Mouse (Mus musculus) T-helper 1 cell (primary cell): ENCODE data around the gene Lmna.

Source experiments
- in situ Hi-C: fragments of 300-600 bp; cut with MboI, MseI; formaldehyde crosslinking; loops from one replicate; pipeline ENCODE4 v1.15.1; 2025; ENCODE audit warnings: high pct_unique_total_duplicates

The Lmna gene

GRCm38 (mm10) chr3:88509692-88510420 is at the start of gene Lmna:
TSS of gene Lmna (minus strand) at chr3:88509956.
- in situ Hi-C loops = loop anchor here (5.0 to 10.0 kb wide), 2 partner anchors 363 to 665 kb away; partner anchors contain the start of gene Scamp3

GRCm38 (mm10) chr3:88556616-88557015 is 46.9 kb upstream of the Lmna start:
- in situ Hi-C loops = no loop called here

- in situ Hi-C loops = no loop called here
Observed at GRCm38 (mm10) chr3:88555731-88556130, 46.0 kb upstream of the Lmna start.

GRCm38 (mm10) chr3:88555069-88555605 is 45.4 kb upstream of the Lmna start:
- in situ Hi-C loops = no loop called here

- in situ Hi-C loops = no loop called here
Observed at GRCm38 (mm10) chr3:88553880-88554586, 44.3 kb upstream of the Lmna start.

- in situ Hi-C loops = no loop called here
Observed at GRCm38 (mm10) chr3:88553525-88553879, 43.7 kb upstream of the Lmna start, which contains the start of gene Ubqln4. TSS of gene Ubqln4 (plus strand) at chr3:88553758.

GRCm38 (mm10) chr3:88552676-88553524 is 43.1 kb upstream of the Lmna start, which contains the start of gene Lamtor2:
TSS of gene Lamtor2 (minus strand) at chr3:88553074.
- in situ Hi-C loops = no loop called here

- in situ Hi-C loops = no loop called here
Observed at GRCm38 (mm10) chr3:88552082-88552645, 42.4 kb upstream of the Lmna start.

- in situ Hi-C loops = no loop called here
Observed at GRCm38 (mm10) chr3:88551586-88551985, 41.8 kb upstream of the Lmna start.

GRCm38 (mm10) chr3:88548180-88548917 is 38.6 kb upstream of the Lmna start, which contains the start of gene Rab25:
TSS of gene Rab25 (minus strand) at chr3:88548300.
- in situ Hi-C loops = no loop called here

- in situ Hi-C loops = no loop called here
Observed at GRCm38 (mm10) chr3:88546674-88547418, 37.1 kb upstream of the Lmna start.

- in situ Hi-C loops = no loop called here
Observed at GRCm38 (mm10) chr3:88544955-88545591, 35.3 kb upstream of the Lmna start.

- in situ Hi-C loops = no loop called here
Observed at GRCm38 (mm10) chr3:88544514-88544913, 34.8 kb upstream of the Lmna start.

GRCm38 (mm10) chr3:88543651-88544410 is 34.1 kb upstream of the Lmna start:
- in situ Hi-C loops = no loop called here

- in situ Hi-C loops = no loop called here
Observed at GRCm38 (mm10) chr3:88543174-88543573, 33.4 kb upstream of the Lmna start.

GRCm38 (mm10) chr3:88542486-88542885 is 32.7 kb upstream of the Lmna start:
- in situ Hi-C loops = no loop called here

- in situ Hi-C loops = no loop called here
Observed at GRCm38 (mm10) chr3:88541622-88542401, 32.1 kb upstream of the Lmna start.

GRCm38 (mm10) chr3:88540085-88540484 is 30.3 kb upstream of the Lmna start:
- in situ Hi-C loops = no loop called here
